Mouse (Mus musculus): ENCODE measurements around the gene Ankrd13c. TPM values are rescaled to one million over a fixed set of nuclear protein-coding genes. Genes with fewer than 3 reads are reported as not detected.
A peak's percentile ranks its signal among the peaks of the same experiment; 100 is the strongest.
"Not testable (repeated sequence)": the region's sequence is repeated elsewhere in the genome, so short reads cannot be mapped to it uniquely, and the experiment has no call there.

Gene Ankrd13c
- 100 to 1,000 TPM; 117 to 120 TPM for total RNA-seq (2021)
- long read RNA-seq, experiment 1, transcript Ankrd13c-201 (13 exons, 3,903 nt), result major isoform, 108 of 133 reads
- long read RNA-seq, experiment 1, partial matches to known transcripts, result 5 of 133 reads
- long read RNA-seq, experiment 1, other reads (novel, unspliced or antisense), result 19 of 133 reads
- long read RNA-seq, experiment 2, transcript Ankrd13c-201 (13 exons, 3,903 nt), result major isoform, 101 of 116 reads
- long read RNA-seq, experiment 2, partial matches to known transcripts, result 6 of 116 reads
- long read RNA-seq, experiment 2, other reads (novel, unspliced or antisense), result 7 of 116 reads

DNA sequence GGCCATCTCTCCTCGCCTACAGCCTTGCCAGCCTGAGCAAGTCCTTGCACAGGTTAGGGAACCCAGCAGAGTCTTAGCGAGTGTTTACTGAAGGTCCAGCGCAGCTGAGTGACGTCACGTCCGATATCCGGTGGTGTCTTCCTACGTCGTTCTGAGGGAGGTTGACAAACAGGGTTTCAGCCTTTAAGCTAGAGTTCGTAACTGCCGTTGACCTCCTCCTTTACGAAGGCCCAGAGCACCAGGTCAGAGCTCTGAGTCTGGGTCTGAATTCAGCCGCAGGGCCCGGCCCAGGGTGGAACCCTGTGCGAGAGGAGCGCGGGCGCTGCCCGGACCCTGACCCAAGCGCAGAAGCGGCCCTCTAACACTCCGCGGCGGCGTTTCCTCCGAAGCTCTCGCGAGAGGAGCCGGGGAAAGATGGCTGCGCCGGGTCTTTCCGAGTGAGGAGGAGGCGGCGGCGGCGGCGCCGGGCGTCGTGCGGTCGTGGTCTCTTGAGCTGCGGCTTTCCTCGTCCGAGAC, at the start of gene Ankrd13c:
Ankrd13c (plus strand) TSS at position 397 of the 516 bp plus-strand sequence.
- peak; percentile 92 to 97 for DNase-seq (ENCODE audit: low spot score in 2 of 2)

DNA sequence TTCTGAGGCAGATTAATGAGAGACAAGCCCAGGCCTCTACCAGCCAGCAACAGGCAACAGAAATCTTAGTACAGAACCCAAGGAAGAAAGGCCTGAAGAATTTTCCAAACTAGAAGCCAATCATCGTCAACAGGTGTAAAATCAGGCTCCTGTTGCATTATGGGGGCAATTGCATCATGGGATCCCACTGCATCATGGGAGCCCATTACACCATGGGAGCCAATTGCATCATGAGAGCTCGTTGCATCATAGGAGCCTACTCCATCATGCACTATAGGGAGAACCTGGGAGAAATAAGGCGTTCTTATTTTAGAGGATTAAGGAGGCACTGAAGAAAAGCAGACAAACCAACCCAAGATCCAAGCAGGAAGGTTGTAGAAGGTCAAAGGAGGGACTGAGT, 49.4 kb upstream of the Ankrd13c start:
- DNase-seq (ENCODE audit: low spot score in 2 of 2), result no peak

DNA sequence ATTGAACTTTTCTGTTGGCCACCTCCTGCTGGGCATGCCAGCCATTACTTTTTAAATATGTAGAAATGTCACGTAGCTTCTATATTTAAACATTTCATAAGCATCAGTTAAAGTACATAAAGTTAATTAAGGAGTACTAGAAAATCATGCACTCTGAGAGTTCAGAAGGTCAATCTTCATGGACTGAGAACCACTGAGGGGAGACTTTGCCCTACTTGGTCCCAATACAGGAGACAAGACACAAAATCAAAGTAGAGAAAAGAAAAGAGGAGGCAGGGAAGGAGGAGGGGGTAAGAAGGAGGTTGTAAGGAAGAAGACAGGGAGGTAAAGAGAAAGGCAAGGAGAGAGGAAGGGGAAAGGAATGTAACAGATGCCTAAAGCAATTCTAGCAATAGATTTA, 47.1 kb upstream of the Ankrd13c start:
- DNase-seq (ENCODE audit: low spot score in 2 of 2), result no peak

DNA sequence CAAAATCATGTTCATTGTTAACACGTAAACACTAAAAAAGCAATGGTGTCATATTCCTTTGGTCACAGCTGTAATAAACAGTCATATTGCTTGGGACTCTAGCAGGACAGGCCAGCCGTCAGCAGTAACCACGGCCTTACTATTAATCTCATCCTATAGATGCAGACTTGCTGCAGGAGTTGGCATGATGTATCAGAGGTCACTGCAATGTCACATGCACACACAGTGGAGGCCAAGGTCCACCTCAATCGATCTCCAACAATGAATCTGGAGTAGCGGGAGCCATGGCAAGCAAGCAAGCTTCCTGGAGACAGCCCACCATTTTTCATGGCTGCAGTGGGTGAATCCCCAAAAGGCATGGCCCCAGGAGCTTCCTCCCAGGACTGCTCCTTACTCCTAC, 45.3 kb upstream of the Ankrd13c start:
- DNase-seq (ENCODE audit: low spot score in 2 of 2), result no peak

DNA sequence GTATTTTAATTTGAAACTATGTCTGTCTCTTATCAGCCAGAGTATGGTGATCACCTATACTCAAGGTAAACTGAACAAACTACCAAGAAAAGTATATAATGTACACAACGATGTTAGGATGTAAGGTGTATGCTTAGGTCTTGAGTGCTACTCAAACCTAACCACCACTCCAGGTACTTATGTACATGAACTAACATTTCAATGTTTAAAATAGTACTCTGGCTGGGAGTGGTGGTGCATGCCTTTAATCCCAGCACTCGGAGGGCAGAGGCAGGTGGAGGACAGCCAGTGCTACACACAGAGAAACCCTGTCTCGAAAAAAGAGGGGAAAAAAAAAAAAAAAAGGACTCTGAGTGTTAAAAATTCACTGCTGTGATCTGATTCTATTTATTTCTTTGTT, 38.9 kb upstream of the Ankrd13c start:
- DNase-seq (ENCODE audit: low spot score in 2 of 2), result no peak

DNA sequence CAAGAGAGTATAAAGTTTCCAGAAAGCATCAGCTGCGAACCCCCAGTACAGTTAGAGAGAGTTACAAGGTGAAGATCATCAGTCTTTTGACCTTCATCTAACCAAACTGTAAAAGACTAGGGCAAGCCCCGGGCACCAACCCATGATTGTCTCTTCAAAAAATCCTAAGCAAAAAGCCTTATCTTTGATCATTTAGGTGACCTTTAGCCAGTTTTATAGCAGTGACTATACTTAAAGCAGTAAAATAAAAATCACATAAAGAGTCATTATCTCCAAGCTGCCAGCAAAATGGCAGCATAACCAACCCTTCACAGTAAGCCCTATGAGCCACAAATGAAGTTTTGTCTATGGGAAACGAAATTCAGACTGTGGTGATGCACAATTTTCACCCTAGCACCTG, 36.8 kb upstream of the Ankrd13c start:
- no peak for DNase-seq (ENCODE audit: low spot score in 2 of 2)

DNA sequence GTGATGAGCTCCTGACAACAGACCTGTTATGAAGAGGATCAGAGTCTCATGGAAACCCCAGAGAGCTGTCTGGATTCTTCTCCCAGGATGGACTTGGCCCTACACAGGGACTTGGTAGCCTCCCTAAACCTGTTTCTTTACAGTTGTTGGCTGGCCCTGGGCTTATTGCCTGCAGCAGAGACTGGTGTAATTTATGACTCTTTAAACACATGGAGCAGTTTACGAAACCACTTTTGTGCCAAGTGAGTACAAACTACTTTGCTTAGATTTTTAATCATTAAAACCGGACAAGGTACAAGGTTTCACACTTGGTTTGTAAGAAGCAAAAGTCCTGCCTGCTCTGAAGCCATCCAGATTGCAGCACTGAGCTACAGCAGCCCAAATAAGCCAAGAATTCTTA, 34.9 kb upstream of the Ankrd13c start:
- no peak for DNase-seq (ENCODE audit: low spot score in 2 of 2)

DNA sequence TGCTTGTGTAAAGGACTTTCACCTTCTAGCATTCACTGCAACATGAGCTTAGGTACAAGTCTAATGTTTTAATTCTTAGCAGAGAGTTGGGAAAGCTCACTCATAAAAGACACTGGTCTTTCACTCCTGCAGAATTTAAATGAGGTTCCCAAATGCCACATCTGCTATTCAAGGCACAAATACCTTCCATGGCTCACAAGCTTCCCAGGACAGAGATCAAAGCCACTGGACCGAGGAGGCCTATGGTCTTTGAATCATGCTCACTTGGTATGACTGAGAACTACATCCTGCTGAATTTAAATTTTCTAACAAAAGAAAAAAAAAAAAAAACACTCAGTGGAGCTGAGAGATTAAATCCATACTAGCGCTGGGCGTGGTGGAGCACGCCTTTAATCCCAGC, 30.7 kb upstream of the Ankrd13c start:
- no peak for DNase-seq (ENCODE audit: low spot score in 2 of 2)

DNA sequence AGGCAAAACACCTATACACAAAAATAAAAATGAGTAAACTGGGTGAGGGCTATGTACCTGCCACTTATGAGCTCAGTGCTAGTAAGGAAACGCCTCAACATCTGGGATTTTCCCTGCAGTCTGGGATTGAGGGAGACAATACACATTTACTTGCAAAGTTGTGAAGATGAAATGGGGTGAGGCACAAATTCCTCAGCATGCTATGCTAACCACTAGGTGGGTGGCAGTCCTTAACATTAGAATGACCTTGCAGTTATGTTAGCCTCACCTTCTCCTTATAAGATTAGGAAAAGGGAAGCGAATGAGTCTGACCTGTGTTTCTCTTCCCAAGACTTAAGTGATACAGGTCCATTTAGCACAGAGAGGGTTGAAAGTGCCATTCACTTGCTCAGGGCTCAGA, 25.7 kb upstream of the Ankrd13c start:
- DNase-seq (ENCODE audit: low spot score in 2 of 2), result no peak

DNA sequence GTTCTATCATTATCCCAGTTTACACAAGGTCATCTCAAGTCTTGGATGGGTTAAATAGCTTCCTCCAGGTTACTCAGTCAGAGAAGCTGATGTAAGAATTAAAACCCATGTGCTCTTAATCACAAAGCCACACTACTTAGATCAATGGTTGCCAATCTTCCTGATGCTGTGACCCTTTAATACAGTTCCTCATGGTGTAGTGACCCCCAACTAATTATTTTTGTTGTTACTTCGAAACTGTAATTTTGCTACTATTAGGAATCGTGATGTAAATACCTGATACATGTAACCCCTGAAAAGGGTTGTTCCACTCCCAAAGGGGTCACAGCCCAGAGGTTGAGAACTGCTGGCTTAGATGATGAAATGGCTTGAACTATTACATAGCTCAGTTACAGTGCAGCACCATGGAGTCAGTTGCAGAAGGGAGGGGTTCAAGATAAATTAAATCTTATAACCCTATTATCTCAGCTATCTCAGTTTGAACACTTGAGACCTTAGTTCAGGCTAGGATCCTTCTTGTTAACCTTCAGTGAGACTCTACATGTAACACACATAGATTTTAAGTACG, 23.7 kb upstream of the Ankrd13c start:
- no peak for DNase-seq (ENCODE audit: low spot score in 2 of 2)

DNA sequence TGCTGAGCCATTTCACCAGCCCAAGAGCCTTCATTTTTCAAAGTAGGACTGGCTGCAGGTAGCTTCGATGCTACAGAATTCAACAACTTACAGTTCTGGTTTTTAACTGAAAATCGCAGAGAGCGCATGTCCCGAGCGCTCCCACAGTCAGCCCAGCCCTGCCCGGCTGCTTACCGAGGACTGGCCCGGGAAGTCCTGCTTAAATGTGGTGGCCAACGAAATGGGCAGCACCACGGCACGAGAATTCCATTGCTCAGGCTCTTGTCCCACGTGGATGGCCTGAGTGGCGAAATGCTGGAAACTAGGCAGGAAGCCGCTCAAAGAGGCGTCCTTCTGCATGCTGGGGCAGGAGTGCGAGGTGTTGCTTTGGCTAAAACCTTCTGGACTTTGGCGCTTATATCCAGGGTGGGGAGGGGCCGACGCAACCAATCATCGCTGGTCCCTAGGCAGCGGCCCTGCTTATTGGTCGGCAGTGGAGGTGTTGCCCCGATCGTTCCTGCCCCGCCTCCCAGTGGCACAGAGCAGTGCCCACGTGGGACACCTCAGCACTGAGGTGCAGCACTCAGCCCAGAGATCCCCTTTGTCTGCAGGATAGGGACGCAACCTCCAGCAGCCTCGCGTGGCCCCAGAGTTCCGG, 22.2 kb upstream of the Ankrd13c start, which contains the start of gene Cth:
Cth (minus strand) TSS at position 386 of the 637 bp plus-strand sequence.
- DNase-seq (ENCODE audit: low spot score in 2 of 2), result peak; percentile 72 to 87

DNA sequence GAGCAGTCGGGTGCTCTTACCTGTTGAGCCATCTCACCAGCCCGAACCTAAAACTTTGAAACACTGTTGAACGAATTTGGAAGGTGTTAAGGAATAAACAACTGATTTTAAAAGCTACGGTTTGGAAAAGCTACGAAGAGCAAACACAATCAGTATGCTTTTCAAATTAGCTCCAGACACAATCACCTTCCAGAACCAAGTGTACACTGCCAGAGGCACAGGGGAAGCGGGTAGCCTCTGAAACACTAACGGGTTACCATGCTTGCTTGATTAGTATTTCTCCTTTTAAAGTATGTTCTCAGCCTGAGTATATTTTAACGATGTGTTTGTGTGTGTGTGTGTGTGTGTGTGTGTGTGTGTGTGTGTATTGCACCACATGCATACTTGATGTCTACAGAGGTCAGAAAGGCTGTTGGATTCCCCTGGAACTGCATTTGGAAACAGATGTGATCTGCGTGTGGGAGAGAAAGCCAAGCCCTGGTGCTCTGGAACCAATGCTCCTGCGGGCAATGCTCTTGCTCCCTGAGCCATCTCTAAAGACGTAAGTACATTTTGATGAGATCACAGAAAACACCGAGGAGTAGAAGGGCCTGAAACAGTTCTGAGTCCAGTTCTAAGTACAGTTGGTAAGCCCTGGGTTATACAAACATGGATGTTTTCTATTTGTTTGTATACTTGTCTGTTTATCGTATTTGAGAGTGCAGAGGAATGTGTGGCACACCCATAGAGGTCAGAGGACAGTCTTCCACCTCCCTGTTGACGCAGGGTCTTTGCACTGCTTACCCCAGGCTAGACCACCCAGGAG, 21.1 kb upstream of the Ankrd13c start:
- DNase-seq (ENCODE audit: low spot score in 2 of 2), result no peak

DNA sequence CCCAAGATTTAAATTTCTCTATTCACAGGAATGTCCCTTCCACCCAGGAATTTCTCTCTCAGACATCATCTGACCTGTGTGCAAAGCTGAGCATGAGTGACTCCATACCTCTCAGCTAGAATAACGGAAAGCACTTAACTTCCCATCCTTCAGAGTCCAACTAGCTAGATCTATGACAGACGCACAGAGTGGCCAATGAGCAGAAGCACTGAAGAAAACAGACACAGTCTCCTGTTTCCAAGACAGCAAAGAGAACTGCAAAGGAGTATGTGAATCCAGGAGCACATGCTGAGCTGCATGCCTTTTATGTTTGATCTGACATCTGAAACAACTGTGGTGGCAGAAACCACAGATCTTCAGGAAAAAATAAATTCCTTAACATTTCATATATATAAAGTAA, 20.3 kb upstream of the Ankrd13c start:
- no peak for DNase-seq (ENCODE audit: low spot score in 2 of 2)

DNA sequence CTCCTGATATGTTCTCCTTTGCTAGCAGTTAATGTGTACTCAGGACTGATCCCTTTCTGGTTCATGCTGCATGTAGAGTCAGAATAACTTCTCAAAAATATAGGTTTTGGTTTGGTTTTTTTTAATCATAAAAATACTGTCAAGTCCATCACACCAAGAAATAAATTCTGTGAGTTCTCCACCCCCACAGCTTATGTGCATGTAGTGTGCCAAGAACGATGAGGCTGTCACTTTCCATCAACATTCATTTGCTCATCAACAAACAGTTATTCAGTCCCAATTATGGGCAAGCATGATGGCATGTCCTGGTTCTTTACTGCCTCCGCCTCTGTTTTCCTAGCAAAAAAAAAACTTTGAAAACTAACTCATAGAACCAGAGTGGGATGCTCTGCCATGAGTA, 18.3 kb upstream of the Ankrd13c start:
- peak in 1 of 2 experiments; percentile 58 for DNase-seq (ENCODE audit: low spot score in 2 of 2)

DNA sequence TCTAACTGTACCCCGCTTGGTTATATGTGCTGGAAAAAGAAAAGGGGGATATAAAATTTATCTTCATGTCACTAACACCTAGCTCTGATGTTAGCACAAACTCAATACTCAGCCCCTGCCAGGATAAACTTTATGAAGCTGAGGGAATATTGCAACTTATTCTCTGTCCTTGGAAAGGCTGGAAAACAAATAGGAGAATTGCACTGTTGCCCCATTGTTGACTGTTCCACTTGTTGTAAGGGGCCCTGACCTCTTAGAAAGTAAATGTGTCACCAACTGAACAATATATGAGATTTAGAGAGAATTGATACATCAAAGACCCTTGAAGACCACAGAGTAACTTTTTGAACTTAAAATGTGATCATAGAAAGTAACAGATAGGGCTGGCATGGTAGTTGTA, 17.6 kb upstream of the Ankrd13c start:
- DNase-seq (ENCODE audit: low spot score in 2 of 2), result no peak

DNA sequence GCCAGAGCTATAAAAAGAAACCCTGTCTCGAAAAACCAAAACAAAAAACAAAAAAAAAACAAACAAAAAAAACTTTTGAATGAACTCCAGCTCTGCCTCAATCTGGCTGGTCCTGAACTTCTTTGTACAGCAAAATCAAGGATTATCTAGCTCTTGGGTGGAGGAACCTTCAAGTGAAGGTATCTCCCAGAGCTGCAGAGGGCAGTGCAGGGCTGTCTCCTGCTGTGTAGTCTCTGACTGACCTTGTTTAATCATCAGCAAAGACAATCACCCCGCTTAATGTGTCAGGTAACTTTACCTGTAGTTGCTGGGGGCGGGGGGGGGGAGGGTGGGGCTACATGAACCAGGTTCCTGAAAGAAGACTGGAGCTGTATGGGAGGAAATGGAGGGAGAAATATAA, 15.4 kb upstream of the Ankrd13c start:
- no peak for DNase-seq (ENCODE audit: low spot score in 2 of 2)

DNA sequence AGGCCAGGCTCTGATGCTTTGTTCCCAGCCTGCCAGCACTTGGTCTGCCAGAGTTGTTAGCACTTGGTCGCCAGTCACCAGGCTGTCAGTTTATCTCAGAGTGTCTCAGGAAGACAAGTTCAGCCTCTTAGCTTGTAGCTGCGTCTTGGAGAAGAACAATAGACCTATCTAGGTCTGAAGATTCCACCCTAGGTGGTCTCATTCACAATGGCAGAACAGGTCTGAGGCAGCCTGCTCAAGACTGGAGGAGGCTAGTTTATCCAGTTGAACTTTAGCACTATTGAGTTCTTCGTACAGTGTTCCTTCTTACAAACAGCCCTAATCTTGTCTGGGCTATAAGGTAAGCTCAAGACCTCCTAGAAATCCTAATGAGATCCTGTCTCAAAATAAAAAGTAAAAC, 15.0 kb upstream of the Ankrd13c start:
- no peak for DNase-seq (ENCODE audit: low spot score in 2 of 2)

DNA sequence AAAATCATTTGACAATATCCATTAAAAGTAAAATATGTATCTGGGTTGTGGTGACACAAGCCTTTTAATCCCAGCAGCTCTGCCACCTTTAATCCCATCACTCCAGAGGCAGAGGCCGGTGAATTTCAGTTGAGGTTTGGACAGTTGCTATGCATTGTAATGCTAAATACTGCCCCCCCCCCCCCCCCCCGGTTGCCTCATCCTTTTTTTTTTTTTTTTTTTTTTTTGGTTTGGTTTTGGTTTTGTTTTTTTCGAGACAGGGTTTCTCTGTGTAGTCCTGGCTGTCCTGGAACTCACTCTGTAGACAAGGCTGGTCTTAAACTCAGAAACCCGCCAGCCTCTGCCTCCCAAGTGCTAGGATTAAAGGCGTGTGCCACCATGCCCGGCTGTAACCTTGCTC, 13.8 kb upstream of the Ankrd13c start:
- not testable (repeated sequence) for DNase-seq (ENCODE audit: low spot score in 2 of 2)

DNA sequence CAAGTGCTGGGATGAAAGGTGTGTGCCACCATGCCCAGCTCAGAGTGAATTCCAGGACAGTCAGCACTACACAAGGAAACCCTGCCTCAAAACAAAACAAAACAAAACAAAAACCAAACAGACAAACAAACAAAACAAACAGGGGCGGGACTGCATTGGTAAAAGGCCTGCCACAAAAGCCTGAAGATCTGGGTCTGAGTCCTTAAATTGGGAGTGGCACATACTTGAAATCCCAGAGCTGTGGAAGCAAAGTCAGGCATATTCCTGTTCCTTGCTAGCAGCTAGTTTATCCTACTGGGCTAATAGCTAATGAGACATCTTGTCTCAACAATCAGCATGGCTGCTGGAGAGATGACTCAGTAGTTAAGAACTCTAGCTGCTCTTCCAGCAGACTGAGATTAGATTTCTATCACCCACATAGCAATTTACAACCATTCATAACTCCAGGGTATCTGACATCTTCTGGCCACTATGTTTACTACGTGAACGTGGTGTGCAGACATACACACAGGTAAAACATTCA, 12.7 kb upstream of the Ankrd13c start:
- DNase-seq (ENCODE audit: low spot score in 2 of 2), result no peak

DNA sequence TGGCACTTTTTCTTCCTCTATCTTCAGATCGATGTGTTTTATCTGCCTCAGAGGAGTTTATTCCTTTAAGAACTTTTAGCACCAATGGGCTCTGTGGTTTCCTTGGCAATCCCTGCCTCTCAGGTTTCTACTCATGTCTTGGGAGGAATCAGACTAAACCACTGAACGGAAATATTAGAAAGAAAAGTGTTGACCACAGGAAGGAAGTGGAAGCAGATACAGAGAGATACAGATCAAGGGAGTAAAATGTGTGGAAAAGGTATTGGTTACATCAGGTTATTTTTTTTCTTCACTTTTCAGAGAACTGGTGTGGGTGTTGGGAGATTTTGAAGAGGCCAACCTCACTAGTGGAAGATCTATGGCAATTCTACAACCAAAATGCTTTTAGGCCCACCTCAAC, 8.5 kb upstream of the Ankrd13c start:
- DNase-seq (ENCODE audit: low spot score in 2 of 2), result no peak

All from layer of hippocampus, postnatal 14 days (tissue).